Mouse (Mus musculus) ES-Bruce4 (cell line): ENCODE measurements around the gene Tmem263.
A peak's percentile ranks its signal among the peaks of the same experiment; 100 is the strongest.

Experiments used
- CTCF ChIP-seq: IDR thresholded peaks from one replicate; pipeline ENCODE4 v1.8.1; 2011; ENCODE audit warnings: low read depth, low read length
- EP300 ChIP-seq: IDR thresholded peaks from 2 replicates; pipeline ENCODE4 v1.6.1; 2011; ENCODE audit warnings: low read depth, low read length; ENCODE audit not compliant: insufficient read depth
- POLR2A ChIP-seq: IDR thresholded peaks from one replicate; pipeline ENCODE4 v1.8.1; 2011; ENCODE audit warnings: low read length; ENCODE audit not compliant: insufficient read depth

DNA sequence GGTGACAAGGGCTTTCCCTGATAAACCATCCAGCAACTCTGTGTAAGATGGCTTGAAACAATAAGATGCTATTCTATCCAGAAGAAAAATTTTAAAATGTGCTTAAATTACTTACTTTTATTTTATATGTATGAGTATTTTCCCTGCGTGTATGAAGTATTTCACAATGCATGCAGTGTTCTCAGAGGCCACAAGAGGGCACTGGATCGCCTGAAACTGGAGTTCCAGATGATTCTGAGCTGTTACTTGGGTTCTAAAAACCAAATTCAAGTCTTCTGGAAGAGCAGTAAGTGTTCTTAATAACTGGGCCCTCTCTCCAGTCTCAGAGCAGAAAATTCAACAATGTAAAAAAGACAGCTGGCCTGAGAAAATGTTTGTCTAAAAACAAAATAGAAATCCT, 51.8 kb downstream of the Tmem263 start:
- TF ChIP-seq CTCF (peak; percentile 8), EP300 (no peak), POLR2A (no peak)
